Mouse (Mus musculus) liver, postnatal 0 days (tissue): ENCODE results near the gene Mex3a.

Source experiments
- CTCF ChIP-seq: sonication (generic); IDR thresholded peaks from 2 replicates; pipeline ENCODE4 v1.5.1; 2016; ENCODE audit warnings: antibody characterized with exemption, low read depth
- EP300 ChIP-seq: IDR thresholded peaks from 2 replicates; pipeline ENCODE4 v1.6.1; 2016; ENCODE audit warnings: antibody characterized with exemption, low read depth, mild to moderate bottlenecking

GRCm38 (mm10) chr3:88538271-88539145 lies 6.3 kb downstream of the Mex3a start:
- no peak for TF ChIP-seq CTCF
- TF ChIP-seq EP300 = no peak
